Mouse (Mus musculus) CH12.LX (cell line): Measurements from ENCODE around the gene Chchd3.

Experiments used
- CHD2 ChIP-seq: IDR thresholded peaks from 2 replicates; pipeline ENCODE4 v1.6.1; 2011; ENCODE audit warnings: low read length, improper control_type of control experiment
- CTCF ChIP-seq, 2 experiments: IDR thresholded peaks in 1 of 2; conservative IDR thresholded peaks in 1 of 2; 2 replicates each; pipeline ENCODE4 v1.5.1; 2011 to 2012; ENCODE audit warnings: low read depth in 2 of 2, low read length in 2 of 2, improper control_type of control experiment in 1 of 2, inconsistent platforms in 1 of 2, mild to moderate bottlenecking in 1 of 2, moderate library complexity in 1 of 2
- ETS1 ChIP-seq: conservative IDR thresholded peaks from 2 replicates; pipeline ENCODE4 v1.6.1; 2012; ENCODE audit warnings: low read depth, mild to moderate bottlenecking, inconsistent platforms, low read length, improper control_type of control experiment, moderate library complexity
- HCFC1 ChIP-seq: IDR thresholded peaks from 2 replicates; pipeline ENCODE4 v1.6.1; 2012; ENCODE audit warnings: low read depth, mild to moderate bottlenecking, inconsistent platforms, low read length, improper control_type of control experiment
- KAT2A ChIP-seq: IDR thresholded peaks from 2 replicates; pipeline ENCODE4 v1.6.1; 2012; ENCODE audit warnings: low read length, improper control_type of control experiment, inconsistent platforms; ENCODE audit not compliant: insufficient replicate concordance
- NRF1 ChIP-seq: IDR thresholded peaks from 2 replicates; pipeline ENCODE4 v1.6.1; 2014; ENCODE audit warnings: low read depth, mild to moderate bottlenecking, inconsistent platforms, low read length, improper control_type of control experiment, moderate library complexity
- POLR2A ChIP-seq: IDR thresholded peaks from 2 replicates; pipeline ENCODE4 v1.6.1; 2011; ENCODE audit warnings: low read depth, mild to moderate bottlenecking, improper control_type of control experiment, low read length
- TBP ChIP-seq: conservative IDR thresholded peaks from 2 replicates; pipeline ENCODE4 v1.6.1; 2011; ENCODE audit warnings: low read depth, low read length, improper control_type of control experiment
- UBTF ChIP-seq: IDR thresholded peaks from 2 replicates; pipeline ENCODE4 v1.6.1; 2012; ENCODE audit warnings: low read depth, mild to moderate bottlenecking, inconsistent platforms, low read length, improper control_type of control experiment, moderate library complexity
- ZKSCAN1 ChIP-seq: IDR thresholded peaks from 2 replicates; pipeline ENCODE4 v1.6.1; 2012; ENCODE audit warnings: low read depth, inconsistent platforms, low read length, improper control_type of control experiment, borderline replicate concordance
- ZMIZ1 ChIP-seq: IDR thresholded peaks from 2 replicates; pipeline ENCODE4 v1.6.1; 2012; ENCODE audit warnings: low read depth, mild to moderate bottlenecking, inconsistent platforms, low read length, improper control_type of control experiment

GRCm38 (mm10) chr6:32981253-32981652 lies 78.8 kb downstream of the Chchd3 start:
- TF ChIP-seq CTCF (conservative IDR thresholded peaks at IDR 0.05 in 1 of 2, IDR thresholded peaks at IDR 0.05 in 1 of 2; ENCODE audit: low read depth in 2 of 2, low read length in 2 of 2), result no peak
- no peak for TF ChIP-seq POLR2A
- TF ChIP-seq KAT2A, result no peak
- no peak for TF ChIP-seq HCFC1
- TF ChIP-seq ZMIZ1, result no peak
- no peak for TF ChIP-seq UBTF
- no peak for TF ChIP-seq CHD2
- TF ChIP-seq TBP, result no peak
- TF ChIP-seq ETS1, result no peak
- no peak for TF ChIP-seq NRF1
- no peak for TF ChIP-seq ZKSCAN1
